Mouse (Mus musculus) megakaryocyte, embryonic 14.5 days (primary cell): ENCODE data around the gene Doc2a. TPM values are rescaled to one million over a fixed set of nuclear protein-coding genes. Genes with fewer than 3 reads are reported as not detected.

ENCODE experiments used
- H3K27me3 ChIP-seq: replicated peaks from 2 replicates; pipeline ENCODE3; 2012; ENCODE audit warnings: inconsistent platforms
- H3K36me3 ChIP-seq: replicated peaks from 2 replicates; pipeline ENCODE3; 2012; ENCODE audit warnings: low read length, inconsistent platforms, mixed read lengths
- H3K4me1 ChIP-seq: 2 replicates; pipeline ENCODE4 v1.6.1; 2012; ENCODE audit warnings: inconsistent platforms
- H3K4me3 ChIP-seq: replicated peaks from 2 replicates; pipeline ENCODE3; 2012; ENCODE audit warnings: moderate library complexity, mild to moderate bottlenecking, inconsistent platforms
- H3K9me3 ChIP-seq: 2 replicates; pipeline ENCODE4 v1.6.1; 2012; ENCODE audit warnings: inconsistent platforms
- FLI1 ChIP-seq: IDR thresholded peaks from 2 replicates; pipeline ENCODE4 v1.6.1; 2012; ENCODE audit warnings: low read length, inconsistent platforms, mixed read lengths
- GATA1 ChIP-seq: IDR thresholded peaks from 3 replicates; pipeline ENCODE4 v1.6.1; 2012; ENCODE audit warnings: mixed read lengths, low read length, inconsistent platforms, borderline replicate concordance
- polyA plus RNA-seq: library from polyadenylated mRNA; stranded (reverse); fragments of >175 nt; gene quantifications from 2 replicates; pipeline ENCODE4 v1.2.3, GENCODE M21; 2012; ENCODE audit warnings: low replicate concordance; ENCODE audit not compliant: insufficient read depth

Doc2a gene
- polyA plus RNA-seq, 1 experiment: 1.3 TPM

DNA sequence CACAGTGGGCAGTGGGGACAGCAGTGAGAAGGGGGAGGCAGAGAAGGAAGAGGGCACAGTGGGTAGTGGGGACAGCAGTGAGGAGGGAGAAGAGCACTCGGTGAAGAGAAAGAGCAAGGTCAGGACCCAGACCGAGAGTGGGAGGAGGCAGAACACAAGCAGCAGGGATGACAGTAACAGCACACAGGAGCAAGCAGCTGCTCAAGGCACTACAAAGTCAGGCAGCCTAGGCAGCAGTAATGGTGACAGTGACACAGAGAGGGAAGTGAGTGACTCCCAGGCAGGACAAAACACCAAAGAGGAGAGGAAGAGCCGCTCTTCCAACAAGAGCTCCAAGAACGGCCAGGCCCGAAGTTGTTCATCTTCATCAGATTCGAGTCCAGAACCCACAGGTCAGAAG, 16.6 kb downstream of the Doc2a start:
- no peak for TF ChIP-seq GATA1
- TF ChIP-seq FLI1: no peak
- peaks cover 78% of the 10 kb centered on the region for H3K36me3 ChIP-seq
- peaks cover 3% of the 10 kb centered on the region; the same call in 1 of the 2 replicates for H3K9me3 ChIP-seq
- H3K4me1 ChIP-seq: peaks cover 47% of the 10 kb centered on the region
- H3K4me3 ChIP-seq: peak overlapping the region; percentile 67
- H3K27me3 ChIP-seq: no peaks in the 10 kb centered on the region

GRCm38 (mm10) chr7:126867534-126867933, 20.3 kb downstream of the Doc2a start:
- peaks cover 96% of the 10 kb centered on the region for H3K36me3 ChIP-seq

GRCm38 (mm10) chr7:126868003-126868402, 20.8 kb downstream of the Doc2a start:
- H3K27me3 ChIP-seq: no peaks in the 10 kb centered on the region
- H3K36me3 ChIP-seq: peaks cover 100% of the 10 kb centered on the region
- no peak overlapping the region for H3K4me3 ChIP-seq
- no peak for TF ChIP-seq FLI1
- no peak for TF ChIP-seq GATA1
- peaks cover 3% of the 10 kb centered on the region; the same call in 1 of the 2 replicates for H3K9me3 ChIP-seq
- H3K4me1 ChIP-seq: peaks cover 56% of the 10 kb centered on the region

More at GRCm38 (mm10) chr7:126867534-126867933, 20.3 kb downstream of the Doc2a start:
- TF ChIP-seq GATA1: no peak
- no peak for TF ChIP-seq FLI1
- Histone ChIP-seq H3K4me1 (peaks cover 61% of the 10 kb centered on the region), H3K4me3 (no peak overlapping the region), H3K9me3 (peaks cover 3% of the 10 kb centered on the region; the same call in 1 of the 2 replicates), H3K27me3 (no peaks in the 10 kb centered on the region)

- peaks cover 100% of the 10 kb centered on the region for H3K36me3 ChIP-seq
- TF ChIP-seq GATA1 (no peak), FLI1 (no peak)
These were observed 22.7 kb downstream of the Doc2a start for GRCm38 (mm10) chr7:126869780-126870519.

GRCm38 (mm10) chr7:126870520-126870891, 23.3 kb downstream of the Doc2a start:
- peaks cover 53% of the 10 kb centered on the region for H3K4me1 ChIP-seq
- H3K27me3 ChIP-seq: no peaks in the 10 kb centered on the region
- peaks cover 100% of the 10 kb centered on the region for H3K36me3 ChIP-seq
- no peak overlapping the region for H3K4me3 ChIP-seq
- TF ChIP-seq FLI1: no peak
- no peak for TF ChIP-seq GATA1
- H3K9me3 ChIP-seq: no peaks in the 10 kb centered on the region

More at GRCm38 (mm10) chr7:126869780-126870519, 22.7 kb downstream of the Doc2a start:
- Histone ChIP-seq H3K4me3 (no peak overlapping the region), H3K27me3 (no peaks in the 10 kb centered on the region), H3K4me1 (peaks cover 51% of the 10 kb centered on the region), H3K9me3 (no peaks in the 10 kb centered on the region)

DNA sequence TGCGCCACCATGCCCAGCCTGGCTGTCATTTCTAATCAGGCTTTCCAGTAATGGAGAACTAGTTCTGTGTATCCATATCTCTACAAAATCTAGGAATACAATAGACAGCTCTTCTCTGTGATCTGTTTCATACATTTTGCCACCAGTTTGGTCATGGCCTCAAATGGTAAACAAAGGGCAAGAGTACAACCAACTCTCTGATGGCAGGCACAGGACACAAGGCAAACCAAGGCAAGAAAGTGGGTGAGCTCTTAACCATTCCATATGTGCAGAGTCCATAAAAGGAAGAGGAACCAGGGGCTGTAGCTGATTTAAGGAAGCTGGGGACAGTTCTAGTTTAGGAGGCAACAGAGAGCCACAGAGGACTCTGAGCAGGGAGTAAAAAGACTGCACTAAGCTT, 30.0 kb downstream of the Doc2a start:
- H3K9me3 ChIP-seq: no peaks in the 10 kb centered on the region
- H3K36me3 ChIP-seq: peaks cover 98% of the 10 kb centered on the region
- TF ChIP-seq FLI1: no peak
- no peak for TF ChIP-seq GATA1
- H3K4me3 ChIP-seq: no peak overlapping the region
- no peaks in the 10 kb centered on the region for H3K27me3 ChIP-seq
- peaks cover 63% of the 10 kb centered on the region for H3K4me1 ChIP-seq

GRCm38 (mm10) chr7:126881040-126881439, 33.8 kb downstream of the Doc2a start:
- H3K4me3 ChIP-seq: peak overlapping the region; percentile 76
- peaks cover 72% of the 10 kb centered on the region for H3K36me3 ChIP-seq
- H3K9me3 ChIP-seq: no peaks in the 10 kb centered on the region
- H3K27me3 ChIP-seq: no peaks in the 10 kb centered on the region
- TF ChIP-seq FLI1 (no peak), GATA1 (no peak)
- peaks cover 74% of the 10 kb centered on the region for H3K4me1 ChIP-seq

GRCm38 (mm10) chr7:126883731-126884181, 36.5 kb downstream of the Doc2a start:
- H3K27me3 ChIP-seq: no peaks in the 10 kb centered on the region
- H3K36me3 ChIP-seq: peaks cover 68% of the 10 kb centered on the region
- TF ChIP-seq GATA1 (no peak), FLI1 (no peak)
- H3K4me1 ChIP-seq: peaks cover 57% of the 10 kb centered on the region
- no peaks in the 10 kb centered on the region for H3K9me3 ChIP-seq
- H3K4me3 ChIP-seq: peak overlapping the region; percentile 100

DNA sequence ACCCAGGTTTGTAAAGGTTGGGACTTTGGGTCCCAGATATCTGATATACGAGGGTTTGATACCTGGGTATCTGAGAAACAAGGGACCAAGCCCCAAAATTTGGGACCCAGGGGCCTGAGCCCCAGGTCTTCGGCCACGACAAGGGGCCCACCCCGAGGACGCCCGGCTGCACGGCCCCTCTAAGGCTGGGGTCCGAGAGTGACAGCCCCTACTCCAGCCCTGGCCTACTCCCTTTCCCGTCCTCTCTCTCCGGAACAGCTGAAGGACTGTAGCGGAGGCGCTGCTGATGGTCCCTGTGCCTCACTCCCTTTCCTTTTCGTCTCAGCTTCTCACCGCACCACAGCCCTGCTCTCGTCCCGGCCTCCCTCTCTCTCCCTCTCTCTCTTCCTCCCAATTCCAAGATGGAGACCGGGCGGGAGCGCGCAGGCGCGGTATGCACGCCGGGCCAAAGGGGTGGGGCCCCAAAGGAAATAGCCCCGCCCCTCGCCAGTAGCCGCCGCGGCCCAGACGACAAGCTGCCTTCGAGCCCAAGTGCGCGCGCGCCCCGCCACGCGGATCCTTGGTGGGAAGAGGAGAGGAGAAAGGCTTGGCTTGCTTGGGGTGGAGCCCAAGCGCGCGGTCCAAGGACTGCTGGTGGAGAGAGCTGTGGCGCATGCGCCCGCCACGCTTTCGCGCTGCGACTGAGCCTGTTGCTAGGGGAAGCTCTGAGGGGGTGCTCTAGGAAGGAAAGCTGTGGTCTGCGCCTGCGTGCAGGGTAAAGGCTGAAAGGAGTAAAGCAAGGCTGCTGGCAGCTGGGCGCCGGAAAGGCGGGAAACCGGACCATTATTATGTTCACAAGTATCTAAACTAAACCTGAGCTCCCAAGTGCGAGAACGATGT, 37.3 kb downstream of the Doc2a start, which contains the start of gene Taok2:
TSS of gene Taok2 (minus strand) at position 418 of the 879 bp plus-strand sequence.
- H3K4me1 ChIP-seq: peaks cover 61% of the 10 kb centered on the region
- no peaks in the 10 kb centered on the region for H3K27me3 ChIP-seq
- H3K4me3 ChIP-seq: peak within 1 kb of the TSS; percentile 100
- H3K36me3 ChIP-seq: peaks cover 68% of the 10 kb centered on the region
- no peaks in the 10 kb centered on the region for H3K9me3 ChIP-seq
- TF ChIP-seq FLI1 (no peak; the same call in 1 of the 2 replicates), GATA1 (no peak)
